Mouse (Mus musculus) liver, adult (tissue): ENCODE measurements around the gene Ciao2b.

ENCODE experiments used
- GATA4 ChIP-seq: IDR thresholded peaks from 2 replicates; pipeline ENCODE4 v1.6.1; 2014; ENCODE audit warnings: mild to moderate bottlenecking, low read length; ENCODE audit not compliant: insufficient replicate concordance

The Ciao2b gene

DNA sequence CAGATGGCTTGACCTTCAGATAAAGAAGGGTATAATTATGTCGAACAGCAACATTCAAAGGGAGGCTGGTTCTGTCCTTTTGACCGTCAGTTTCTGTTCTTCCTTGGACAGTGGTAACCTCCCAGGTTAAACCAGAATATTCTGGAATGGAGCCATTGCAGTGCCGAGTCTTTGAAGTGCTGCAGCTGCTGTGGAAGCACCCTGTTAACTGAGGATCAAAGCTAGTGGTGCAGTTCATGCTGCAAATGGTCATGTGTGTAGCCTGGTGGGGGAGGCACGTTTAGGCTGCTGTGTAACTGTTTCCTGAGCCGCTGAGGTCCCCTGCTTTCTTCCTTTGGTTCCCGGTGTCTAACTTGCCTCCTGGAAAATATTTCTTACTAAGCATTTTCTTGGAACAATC, 43.3 kb downstream of the Ciao2b start:
- TF ChIP-seq GATA4: no peak

DNA sequence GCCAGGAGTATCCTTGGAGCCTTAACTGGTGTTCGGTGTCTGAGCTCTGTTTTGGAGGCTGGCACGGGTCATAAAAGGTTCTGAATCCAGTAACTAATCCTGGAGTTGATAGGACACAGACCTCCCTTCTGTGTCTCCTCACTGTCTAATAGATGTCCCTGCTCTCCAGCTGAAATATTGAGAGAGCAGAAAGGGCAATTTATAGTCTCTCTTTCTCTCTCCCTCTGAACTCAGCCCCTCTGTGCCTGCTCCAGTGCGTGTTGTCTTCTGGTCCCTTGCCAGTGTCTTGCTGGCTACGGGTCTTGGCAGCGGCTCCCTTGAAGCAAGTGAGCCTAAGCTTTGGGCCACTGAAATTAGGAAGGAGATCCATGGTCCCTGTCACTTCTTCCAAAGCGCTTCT, 44.1 kb downstream of the Ciao2b start:
- TF ChIP-seq GATA4: no peak

DNA sequence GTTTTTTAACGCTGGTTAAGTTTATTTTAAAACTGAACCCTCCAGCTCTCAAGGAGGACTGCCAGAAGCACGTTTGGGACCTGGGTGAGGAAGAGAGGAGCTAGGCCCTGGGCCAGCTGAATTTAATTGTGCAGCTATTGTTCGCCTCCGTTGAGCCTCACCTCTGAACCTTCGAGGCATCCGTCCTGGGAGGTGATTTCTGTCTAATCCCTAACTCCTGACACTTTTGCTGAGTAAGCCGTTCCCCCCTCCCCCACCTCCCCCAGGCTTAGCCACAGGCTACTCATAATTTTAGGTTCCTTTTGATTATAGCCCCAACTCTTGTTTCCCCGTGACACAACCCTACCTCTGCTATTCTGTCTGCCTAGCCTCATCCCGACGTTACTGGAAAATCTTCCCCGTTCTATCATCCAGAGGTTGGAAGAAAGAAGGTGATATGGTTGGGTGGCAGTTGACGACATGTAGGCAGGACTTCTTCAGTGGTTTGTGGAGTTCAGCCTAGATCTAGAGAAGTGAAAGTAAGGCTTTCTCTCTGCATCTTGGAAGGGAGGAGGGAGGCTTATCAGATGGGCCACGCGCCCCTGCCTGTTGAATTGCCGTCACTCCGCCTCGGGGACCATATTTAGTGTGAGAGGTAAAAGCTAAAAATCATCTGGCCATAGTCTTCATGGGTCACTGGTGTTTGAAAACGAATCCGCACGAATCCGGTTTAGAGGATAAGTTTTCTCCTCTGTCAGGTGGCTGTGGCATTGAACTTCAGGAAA, 45.8 kb downstream of the Ciao2b start:
- peak; percentile 62; the same call in 1 of the 2 replicates for TF ChIP-seq GATA4

DNA sequence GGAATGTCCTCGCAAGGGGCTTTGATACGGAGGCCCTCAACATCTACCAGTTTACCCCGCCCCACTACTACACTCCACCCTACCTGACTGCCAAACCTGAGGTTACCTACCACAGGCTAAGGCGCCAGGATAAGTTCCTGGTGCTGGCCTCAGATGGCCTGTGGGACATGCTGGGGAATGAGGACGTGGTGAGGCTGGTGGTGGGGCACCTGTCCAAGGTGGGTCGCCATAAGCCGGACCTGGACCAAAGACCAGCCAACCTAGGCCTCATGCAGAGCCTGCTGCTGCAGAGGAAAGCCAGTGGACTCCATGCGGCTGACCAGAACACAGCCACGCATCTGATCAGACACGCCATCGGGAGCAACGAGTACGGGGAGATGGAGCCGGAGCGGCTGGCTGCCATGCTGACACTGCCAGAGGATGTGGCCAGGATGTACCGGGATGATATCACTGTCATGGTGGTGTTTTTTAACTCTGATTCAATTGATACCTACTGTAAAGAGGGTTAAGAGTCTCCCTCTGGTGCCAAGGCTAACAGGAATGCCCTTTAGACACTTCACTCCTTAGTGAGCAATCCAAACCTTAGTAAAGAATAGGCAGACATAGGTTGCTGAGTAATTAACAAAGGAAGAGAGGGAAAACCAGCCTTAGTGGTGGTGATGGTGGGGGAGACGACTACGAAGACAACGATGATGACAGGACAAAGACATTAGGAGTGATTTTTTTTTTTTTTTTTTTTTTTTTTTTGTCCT, 47.0 kb downstream of the Ciao2b start:
- TF ChIP-seq GATA4: no peak

DNA sequence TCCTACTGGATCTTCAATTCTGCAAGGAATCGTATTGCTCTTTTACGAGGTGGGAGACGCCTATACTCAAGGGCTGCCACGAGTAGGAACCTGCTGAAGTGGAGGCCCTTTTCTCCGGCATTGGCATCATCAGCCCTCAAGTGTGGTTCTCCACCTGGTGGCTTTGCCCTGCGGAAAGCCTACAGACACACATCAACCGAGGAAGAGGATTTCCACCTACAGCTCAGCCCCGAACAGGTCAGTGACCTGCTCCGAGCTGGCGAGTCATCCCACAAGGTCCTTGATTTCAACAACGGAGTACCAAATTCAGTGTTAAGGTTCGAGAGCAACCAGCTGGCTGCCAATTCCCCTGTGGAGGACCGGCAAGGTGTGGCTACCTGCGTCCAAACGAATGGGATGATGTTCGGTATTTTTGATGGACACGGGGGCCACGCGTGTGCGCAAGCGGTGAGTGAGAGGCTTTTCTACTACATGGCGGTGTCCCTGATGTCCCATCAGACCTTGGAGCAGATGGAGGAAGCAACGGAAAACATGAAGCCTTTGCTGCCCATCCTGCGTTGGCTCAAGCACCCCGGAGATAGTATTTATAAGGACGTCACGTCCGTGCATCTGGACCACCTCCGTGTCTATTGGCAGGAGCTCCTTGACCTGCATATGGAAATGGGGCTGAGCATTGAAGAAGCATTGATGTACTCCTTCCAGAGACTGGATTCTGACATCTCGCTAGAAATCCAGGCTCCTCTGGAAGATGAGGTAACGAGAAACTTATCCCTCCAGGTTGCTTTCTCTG, 48.0 kb downstream of the Ciao2b start:
- no peak for TF ChIP-seq GATA4

DNA sequence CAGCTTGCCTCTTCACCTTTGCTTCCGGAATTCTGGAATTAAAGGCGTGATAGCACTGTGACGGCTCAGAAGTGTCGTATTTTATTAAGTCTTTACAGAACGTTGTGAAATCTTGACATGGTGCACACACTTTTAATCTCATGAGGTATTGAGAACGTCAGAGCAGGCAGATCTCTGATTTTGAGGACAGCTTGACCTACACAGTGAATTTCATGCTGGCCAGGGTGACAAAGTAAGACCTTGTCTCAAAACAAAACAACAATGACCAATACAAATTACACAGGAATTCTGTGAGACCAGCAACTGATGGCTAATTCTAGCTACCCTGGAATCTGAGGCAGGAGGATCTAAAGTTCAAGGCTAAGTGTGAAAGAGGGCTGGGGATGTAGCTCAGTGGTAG, 49.2 kb downstream of the Ciao2b start:
- TF ChIP-seq GATA4: no peak

DNA sequence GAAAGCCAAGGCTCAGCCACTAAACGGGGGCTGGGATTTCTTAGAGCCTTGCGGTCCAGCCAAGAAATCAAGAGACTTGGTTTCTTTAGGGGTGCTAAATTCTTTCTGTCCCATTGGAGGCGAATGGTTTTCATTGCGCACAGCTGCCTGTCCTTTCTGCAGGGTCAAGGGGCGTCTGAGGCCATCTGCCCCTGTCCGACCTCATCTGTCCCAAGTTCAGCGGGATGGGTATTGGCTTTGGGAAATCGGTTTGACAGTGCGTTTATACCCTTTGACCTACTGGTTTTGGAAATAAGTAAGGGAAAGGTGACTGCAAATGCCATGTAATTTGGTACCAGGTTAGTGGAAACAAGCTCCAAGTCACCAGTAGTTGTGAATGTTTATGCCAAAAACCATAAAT, 49.9 kb downstream of the Ciao2b start:
- TF ChIP-seq GATA4: no peak

DNA sequence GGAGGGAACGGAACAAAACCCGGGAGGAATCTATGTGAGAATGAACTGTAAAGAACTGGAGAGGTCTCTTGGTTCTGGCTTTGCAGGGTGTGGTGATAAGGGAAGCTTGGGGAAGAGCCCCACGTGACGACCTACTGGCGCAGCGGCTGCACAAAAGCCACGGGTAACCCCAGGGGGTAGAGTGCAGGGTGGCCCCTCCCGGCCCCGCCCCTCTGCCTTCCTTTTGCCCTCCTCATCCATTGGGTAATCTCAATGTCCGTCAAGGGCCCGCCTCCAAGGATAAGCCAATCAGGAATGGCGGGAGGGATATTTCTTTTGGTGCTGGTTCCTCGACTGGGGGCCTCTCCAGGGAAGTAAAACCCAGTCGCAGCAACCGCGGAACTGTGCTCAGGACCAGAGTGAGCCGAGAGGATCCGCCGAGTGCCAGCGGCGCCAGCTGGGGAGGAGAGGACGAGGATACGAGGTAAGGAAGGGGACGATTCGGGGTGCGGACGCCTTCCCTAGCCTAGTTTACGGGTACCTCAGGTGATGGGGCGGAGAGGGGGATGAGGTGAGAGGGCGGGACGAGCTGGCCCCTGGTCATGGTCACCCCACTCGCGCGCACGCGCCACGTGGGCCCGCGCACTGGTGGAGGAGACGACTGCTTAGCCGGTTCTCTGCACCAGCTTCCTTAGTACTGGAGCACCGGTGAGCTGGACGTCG, 50.5 kb downstream of the Ciao2b start, which contains the start of gene Pdp2:
Pdp2 (plus strand) TSS at position 319 of the 702 bp plus-strand sequence.
- TF ChIP-seq GATA4: peak; percentile 71; the same call in 1 of the 2 replicates

DNA sequence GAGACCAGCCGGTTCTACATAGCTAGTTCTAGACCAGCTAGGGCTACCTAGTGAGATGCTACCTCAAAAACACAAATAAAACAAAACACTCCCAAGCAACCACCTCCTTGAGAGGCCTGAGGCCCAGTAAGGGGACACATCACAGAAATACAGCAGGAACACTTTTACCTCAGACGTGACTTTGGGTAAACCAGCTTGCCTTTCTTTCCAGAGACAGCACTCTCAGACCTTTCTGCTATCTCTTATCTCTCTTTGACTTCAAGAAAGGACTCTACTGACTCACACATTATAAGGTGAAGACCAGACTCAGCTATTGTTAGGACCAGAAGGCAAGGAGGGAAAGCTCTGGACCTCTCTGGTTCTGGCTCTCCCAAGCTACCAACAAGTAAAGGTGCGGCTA, 51.5 kb downstream of the Ciao2b start:
- no peak for TF ChIP-seq GATA4
